Mouse (Mus musculus) adrenal gland, adult 18-20 months (tissue): ENCODE data around the gene Iqck. TPM values are rescaled to one million over a fixed set of nuclear protein-coding genes. Genes with fewer than 3 reads are reported as not detected.

Experiments
- total RNA-seq, 2 experiments: library from RNA; stranded (reverse); gene quantifications; 1 replicate in 1 of 2; 2 replicates in 1 of 2; pipeline ENCODE4 v1.2.3; 2021

The Iqck gene
- total RNA-seq, 2 experiments from 2014 or later: 12.1 to 33.9 TPM

Other genes with a start within 250 kb of the Iqck start
- gene Gde1, start 150.0 kb upstream of the Iqck start, total RNA-seq: 100 to 1,000 TPM; 116 to 138 TPM
- gene Ccp110, start 143.2 kb upstream of the Iqck start, total RNA-seq: 1 to 10 TPM; 5.6 to 5.9 TPM
- gene Vps35l, start 115.5 kb upstream of the Iqck start, total RNA-seq: 10 to 100 TPM; 50.7 to 51.1 TPM
- gene Knop1, start 502 bp downstream of the Iqck start, total RNA-seq: 10 to 100 TPM; 45.1 to 78.7 TPM
- gene Gprc5b, start 139.5 kb downstream of the Iqck start, total RNA-seq: 100 to 1,000 TPM; 143 to 170 TPM